Mouse (Mus musculus) forebrain, postnatal 0 days (tissue): ENCODE results near the gene Tsnaxip1. TPM values are rescaled to one million over a fixed set of nuclear protein-coding genes. Genes with fewer than 3 reads are reported as not detected.
A peak's percentile ranks its signal among the peaks of the same experiment; 100 is the strongest.

Experiments used
- ATAC-seq: fragments of 200-750 bp; cut with Nextera tagmentation; 2 replicates; pipeline ENCODE4 v1.8.0; 2017; ENCODE audit warnings: mild to moderate bottlenecking, moderate library complexity
- DNase-seq: peaks from one replicate; pipeline ENCODE4 v3.0.0-alpha.2; 2015
- H3K27ac ChIP-seq: fragments of 300-500 bp; sonication (generic); 2 replicates; pipeline ENCODE4 v1.5.1; 2014; ENCODE audit warnings: low read depth, mild to moderate bottlenecking, antibody characterized with exemption, low read length, moderate library complexity, mixed read lengths
- H3K27me3 ChIP-seq: fragments of 300-500 bp; sonication (generic); 2 replicates; pipeline ENCODE4 v1.6.1; 2014; ENCODE audit warnings: mild to moderate bottlenecking, low read length, mixed read lengths; ENCODE audit not compliant: insufficient read depth
- H3K36me3 ChIP-seq: fragments of 300-500 bp; sonication (generic); 2 replicates; pipeline ENCODE4 v1.6.1; 2014; ENCODE audit warnings: mild to moderate bottlenecking, moderate library complexity; ENCODE audit not compliant: insufficient read depth
- H3K4me1 ChIP-seq: fragments of 300-500 bp; sonication (generic); 2 replicates; pipeline ENCODE4 v1.6.1; 2014; ENCODE audit warnings: antibody characterized with exemption; ENCODE audit not compliant: insufficient read depth
- H3K4me2 ChIP-seq: fragments of 300-500 bp; sonication (generic); 2 replicates; pipeline ENCODE4 v1.6.1; 2014; ENCODE audit warnings: low read depth, mild to moderate bottlenecking, moderate library complexity
- H3K4me3 ChIP-seq: fragments of 300-500 bp; sonication (generic); 2 replicates; pipeline ENCODE4 v1.5.1; 2014; ENCODE audit warnings: low read depth, low read length, mixed read lengths
- H3K9ac ChIP-seq: fragments of 300-500 bp; sonication (generic); 2 replicates; pipeline ENCODE4 v1.6.1; 2014; ENCODE audit warnings: mild to moderate bottlenecking
- H3K9me3 ChIP-seq: fragments of 300-500 bp; sonication (generic); 2 replicates; pipeline ENCODE4 v1.6.1; 2016; ENCODE audit warnings: low read length
- CTCF ChIP-seq: sonication (generic); IDR thresholded peaks from 2 replicates; pipeline ENCODE4 v1.5.1; 2016; ENCODE audit warnings: antibody characterized with exemption, control low read depth, low read depth
- WGBS: fragments of 180-500 bp; shearing (Covaris S2); extraction: QIAGEN DNeasy Blood & Tissue Kit; methylation state at CpG from one replicate; pipeline ENCODE4 v1.1.7; 2014; 5-methylcytosine and 5-hydroxymethylcytosine counted together
- polyA plus RNA-seq: library from polyadenylated mRNA; unstranded; fragments of >200 nt; fragmentation: Nextera tagmentation; extraction: Ambion mirVana; gene quantifications from 2 replicates; pipeline ENCODE4 v1.2.1, GENCODE M21; 2015
- total RNA-seq: library from RNA; depleted of rRNA; stranded (reverse); fragments of >200 nt; gene quantifications from 2 replicates; pipeline ENCODE4 v1.2.3, GENCODE M21; 2014; rRNA removed

The Tsnaxip1 gene
- total and polyA plus RNA-seq, 2 experiments from 2014 or later, result 0.67 to 1.1 TPM

DNA sequence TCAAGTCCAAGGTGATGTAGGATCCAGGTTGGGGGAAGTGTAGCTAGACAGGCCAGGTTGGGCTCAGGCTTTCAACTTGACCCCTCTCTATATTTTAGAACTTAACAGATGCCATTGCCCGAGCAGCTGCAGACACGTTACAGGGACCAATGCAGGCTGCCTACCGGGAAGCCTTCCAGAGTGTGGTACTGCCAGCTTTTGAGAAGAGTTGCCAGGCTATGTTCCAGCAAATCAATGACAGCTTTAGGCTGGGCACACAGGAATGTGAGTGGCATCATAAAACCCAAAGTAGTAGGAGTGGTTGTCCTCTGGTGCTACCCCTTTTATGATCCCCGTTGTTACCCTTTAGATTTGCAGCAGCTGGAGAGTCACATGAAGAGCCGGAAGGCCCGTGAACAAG, 63.3 kb downstream of the Tsnaxip1 start:
- Histone ChIP-seq H3K4me3 (no peak overlapping the region), H3K4me1 (no peaks in the 10 kb centered on the region), H3K27ac (no peak overlapping the region), H3K36me3 (peaks cover 79% of the 10 kb centered on the region), H3K9ac (no peak overlapping the region), H3K9me3 (no peaks in the 10 kb centered on the region), H3K4me2 (no peak overlapping the region), H3K27me3 (no peaks in the 10 kb centered on the region)
- DNase-seq, result peak; percentile 23
- WGBS, result 79% methylated on average over 6 of the region's 6 CpGs
- TF ChIP-seq CTCF, result no peak
- ATAC-seq, result 0 out of 2 replicates have a peak, but pooled peaks have one; percentile 9

GRCm38 (mm10) chr8:105892432-105892831, 64.9 kb downstream of the Tsnaxip1 start:
- Histone ChIP-seq H3K9me3 (no peaks in the 10 kb centered on the region), H3K4me1 (no peaks in the 10 kb centered on the region), H3K4me2 (no peak overlapping the region), H3K27me3 (no peaks in the 10 kb centered on the region), H3K4me3 (no peak overlapping the region), H3K27ac (no peak overlapping the region), H3K9ac (no peak overlapping the region), H3K36me3 (peaks cover 63% of the 10 kb centered on the region)
- 88% methylated on average over 6 of the region's 6 CpGs for WGBS
- ATAC-seq, result peak; percentile 40; the same call in 1 of the 2 replicates
- TF ChIP-seq CTCF, result peak; percentile 62
- DNase-seq, result peak; percentile 28

- no peak for TF ChIP-seq CTCF
- Histone ChIP-seq H3K27ac (no peak within 1 kb of the TSS), H3K9ac (no peak within 1 kb of the TSS), H3K4me2 (no peak within 1 kb of the TSS), H3K4me1 (no peaks in the 10 kb centered on the region), H3K27me3 (no peaks in the 10 kb centered on the region), H3K4me3 (no peak within 1 kb of the TSS), H3K36me3 (peaks cover 54% of the 10 kb centered on the region), H3K9me3 (no peaks in the 10 kb centered on the region)
- ATAC-seq, result peak; percentile 87
- WGBS, result 4% methylated on average over 11 of the region's 11 CpGs
- peak; percentile 78 for DNase-seq
Observed at GRCm38 (mm10) chr8:105893339-105893738, 65.8 kb downstream of the Tsnaxip1 start, which contains the start of gene Nrn1l. TSS of gene Nrn1l (plus strand) at chr8:105893567.

Other genes with a start within 250 kb of the Tsnaxip1 start
- 9.2 and 10.6 TPM in 2 replicates for gene Ripor1, start 222.5 kb upstream of the Tsnaxip1 start, total RNA-seq
- 37.2 and 37.4 TPM in 2 replicates for gene Ripor1, start 222.5 kb upstream of the Tsnaxip1 start, polyA plus RNA-seq
- 39.5 and 52.5 TPM in 2 replicates for gene Ctcf, start 191.2 kb upstream of the Tsnaxip1 start, total RNA-seq
- 67.9 and 86.0 TPM in 2 replicates for gene Ctcf, start 191.2 kb upstream of the Tsnaxip1 start, polyA plus RNA-seq
- gene Agrp, start 190.3 kb upstream of the Tsnaxip1 start, total RNA-seq, result 1.5 TPM in 1 of 2 replicates, not detected in the other
- 0.62 and 0.90 TPM in 2 replicates for gene Agrp, start 190.3 kb upstream of the Tsnaxip1 start, polyA plus RNA-seq
- gene Carmil2, start 141.5 kb upstream of the Tsnaxip1 start, total RNA-seq, result 4.4 and 5.6 TPM in 2 replicates
- 21.5 and 28.0 TPM in 2 replicates for gene Carmil2, start 141.5 kb upstream of the Tsnaxip1 start, polyA plus RNA-seq
- gene Acd, start 126.6 kb upstream of the Tsnaxip1 start, total RNA-seq, result 24.1 and 35.0 TPM in 2 replicates
- gene Acd, start 126.6 kb upstream of the Tsnaxip1 start, polyA plus RNA-seq, result 90.0 and 95.7 TPM in 2 replicates
- 59.3 and 71.1 TPM in 2 replicates for gene Pard6a, start 126.6 kb upstream of the Tsnaxip1 start, total RNA-seq
- gene Pard6a, start 126.6 kb upstream of the Tsnaxip1 start, polyA plus RNA-seq, result 63.8 and 72.5 TPM in 2 replicates
- 0.23 TPM in 1 of 2 replicates, not detected in the other for gene 4933405L10Rik, start 120.1 kb upstream of the Tsnaxip1 start, total RNA-seq
- gene 4933405L10Rik, start 120.1 kb upstream of the Tsnaxip1 start, polyA plus RNA-seq, result 0.21 and 0.31 TPM in 2 replicates
- 10.3 and 10.9 TPM in 2 replicates for gene Enkd1, start 119.5 kb upstream of the Tsnaxip1 start, total RNA-seq
- 15.2 and 16.8 TPM in 2 replicates for gene Enkd1, start 119.5 kb upstream of the Tsnaxip1 start, polyA plus RNA-seq
- gene Gfod2, start 69.1 kb upstream of the Tsnaxip1 start, total RNA-seq, result 42.6 and 51.2 TPM in 2 replicates
- 58.4 and 71.2 TPM in 2 replicates for gene Gfod2, start 69.1 kb upstream of the Tsnaxip1 start, polyA plus RNA-seq
- gene Ranbp10, start 381 bp upstream of the Tsnaxip1 start, total RNA-seq, result 9.8 and 13.6 TPM in 2 replicates
- gene Ranbp10, start 381 bp upstream of the Tsnaxip1 start, polyA plus RNA-seq, result 3.5 and 4.5 TPM in 2 replicates
- gene Cenpt, start 25.5 kb downstream of the Tsnaxip1 start, total RNA-seq, result 42.4 and 44.7 TPM in 2 replicates
- 39.0 and 42.8 TPM in 2 replicates for gene Cenpt, start 25.5 kb downstream of the Tsnaxip1 start, polyA plus RNA-seq
- gene Thap11, start 27.4 kb downstream of the Tsnaxip1 start, total RNA-seq, result 60.4 and 81.9 TPM in 2 replicates
- gene Thap11, start 27.4 kb downstream of the Tsnaxip1 start, polyA plus RNA-seq, result 48.6 and 57.2 TPM in 2 replicates
- 70.4 and 89.5 TPM in 2 replicates for gene Nutf2, start 32.8 kb downstream of the Tsnaxip1 start, total RNA-seq
- gene Nutf2, start 32.8 kb downstream of the Tsnaxip1 start, polyA plus RNA-seq, result 142 and 146 TPM in 2 replicates
- 85.3 and 96.7 TPM in 2 replicates for gene Edc4, start 53.1 kb downstream of the Tsnaxip1 start, total RNA-seq
- 36.1 and 41.7 TPM in 2 replicates for gene Edc4, start 53.1 kb downstream of the Tsnaxip1 start, polyA plus RNA-seq
- 0.92 TPM in 1 of 2 replicates, not detected in the other for gene Nrn1l, start 65.8 kb downstream of the Tsnaxip1 start, total RNA-seq
- gene Nrn1l, start 65.8 kb downstream of the Tsnaxip1 start, polyA plus RNA-seq, result 0.36 and 1.2 TPM in 2 replicates
- gene Pskh1, start 72.7 kb downstream of the Tsnaxip1 start, total RNA-seq, result 16.6 and 24.5 TPM in 2 replicates
- gene Pskh1, start 72.7 kb downstream of the Tsnaxip1 start, polyA plus RNA-seq, result 8.0 and 10.4 TPM in 2 replicates
- gene Ctrl, start 106.1 kb downstream of the Tsnaxip1 start, total RNA-seq, result 1.0 and 3.3 TPM in 2 replicates
- 1.1 and 1.9 TPM in 2 replicates for gene Ctrl, start 106.1 kb downstream of the Tsnaxip1 start, polyA plus RNA-seq
- gene Psmb10, start 110.7 kb downstream of the Tsnaxip1 start, total RNA-seq, result 46.5 and 63.7 TPM in 2 replicates
- gene Psmb10, start 110.7 kb downstream of the Tsnaxip1 start, polyA plus RNA-seq, result 86.2 and 95.8 TPM in 2 replicates
- gene Lcat, start 115.7 kb downstream of the Tsnaxip1 start, total RNA-seq, result 6.0 and 7.9 TPM in 2 replicates
- gene Lcat, start 115.7 kb downstream of the Tsnaxip1 start, polyA plus RNA-seq, result 3.8 and 5.9 TPM in 2 replicates
- gene Slc12a4, start 138.4 kb downstream of the Tsnaxip1 start, total RNA-seq, result 9.7 and 12.4 TPM in 2 replicates
- gene Slc12a4, start 138.4 kb downstream of the Tsnaxip1 start, polyA plus RNA-seq, result 9.8 and 12.1 TPM in 2 replicates
- not detected in 2 replicates for gene Dpep3, start 151.7 kb downstream of the Tsnaxip1 start, total RNA-seq
- gene Dpep3, start 151.7 kb downstream of the Tsnaxip1 start, polyA plus RNA-seq, result not detected in 2 replicates
- gene Dus2, start 163.6 kb downstream of the Tsnaxip1 start, total RNA-seq, result 14.3 and 17.8 TPM in 2 replicates
- 15.2 and 21.7 TPM in 2 replicates for gene Dus2, start 163.6 kb downstream of the Tsnaxip1 start, polyA plus RNA-seq
- gene Dpep2nb, start 178.2 kb downstream of the Tsnaxip1 start, total RNA-seq, result not detected in 2 replicates
- not detected in 2 replicates for gene Dpep2nb, start 178.2 kb downstream of the Tsnaxip1 start, polyA plus RNA-seq
- 31.5 and 33.8 TPM in 2 replicates for gene Ddx28, start 184.2 kb downstream of the Tsnaxip1 start, total RNA-seq
- 23.7 and 25.3 TPM in 2 replicates for gene Ddx28, start 184.2 kb downstream of the Tsnaxip1 start, polyA plus RNA-seq
- 11.4 and 16.0 TPM in 2 replicates for gene Nfatc3, start 231.1 kb downstream of the Tsnaxip1 start, total RNA-seq
- 0.93 and 1.9 TPM in 2 replicates for gene Nfatc3, start 231.1 kb downstream of the Tsnaxip1 start, polyA plus RNA-seq